Comparison of ENCODE assay signal across 26 mouse cellular contexts in the genomic region with DNA sequence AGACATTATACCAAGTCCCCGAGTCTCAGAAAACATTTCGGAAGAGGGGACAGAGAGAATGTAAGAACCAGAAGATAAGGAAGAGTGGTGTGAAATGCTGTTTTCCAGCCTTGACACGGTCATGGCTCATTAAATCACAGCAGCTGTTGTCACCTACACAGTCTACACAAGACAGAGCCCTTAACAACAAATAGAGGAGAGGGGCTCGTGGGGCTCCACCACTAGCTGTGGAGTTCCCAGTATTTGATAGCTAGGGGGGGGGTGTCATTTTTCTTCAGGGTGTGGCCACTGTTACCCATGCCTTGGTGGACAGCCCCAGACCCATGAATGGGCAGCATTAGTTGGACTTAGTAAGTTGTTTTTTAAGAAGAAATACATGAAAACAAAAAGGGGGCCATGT. TPM values are rescaled to one million over a fixed set of nuclear protein-coding genes. Genes with fewer than 3 reads are reported as not detected.
DNase-seq lines count a peak whose midpoint lies in the region; ATAC-seq lines count a peak whose summit lies in the region.
"Had no signal": no experiment of that assay in that cellular context is flagged by ENCODE, and none has a peak within 500 bp of the region (broad histone marks: within the 10 kb centered on the region; RNA-seq: fewer than 3 reads in every experiment).

No protein-coding gene starts in this region.

- no peaks in the 10 kb centered on the region for H3K27me3 ChIP-seq in forebrain, embryonic 11.5 days (ENCODE audit: control insufficient read depth, insufficient read depth, low read length)
- no peaks in the 10 kb centered on the region for H3K27me3 ChIP-seq in forebrain, embryonic 13.5 days
- no peaks in the 10 kb centered on the region for H3K27me3 ChIP-seq in kidney, embryonic 14.5 days (ENCODE audit: control insufficient read depth, insufficient read depth, low read length)
- H3K27me3 ChIP-seq in limb, embryonic 13.5 days = no peaks in the 10 kb centered on the region
- H3K27me3 ChIP-seq in limb, embryonic 10.5 days (ENCODE audit: low read depth, poor library complexity, severe bottlenecking) = no peaks in the 10 kb centered on the region
- H3K27me3 ChIP-seq: embryonic facial prominence, embryonic 13.5 days; hindbrain, embryonic 13.5 days; intestine, embryonic 15.5 days had no signal

- H3K4me1 ChIP-seq in forebrain, embryonic 11.5 days (replicated peaks; ENCODE audit: control insufficient read depth, insufficient read depth, low read length) = no peaks in the 10 kb centered on the region
- H3K4me1 ChIP-seq in forebrain, embryonic 13.5 days = no peaks in the 10 kb centered on the region
- H3K4me1 ChIP-seq in kidney, embryonic 14.5 days (ENCODE audit: control insufficient read depth, insufficient read depth, low read length) = no peaks in the 10 kb centered on the region
- H3K4me1 ChIP-seq in limb, embryonic 13.5 days = 0 out of 2 replicates have a peak, but pooled peaks cover 3% of the 10 kb centered on the region
- no peaks in the 10 kb centered on the region for H3K4me1 ChIP-seq in limb, embryonic 10.5 days
- H3K4me1 ChIP-seq: embryonic facial prominence, embryonic 13.5 days; hindbrain, embryonic 10.5 days; hindbrain, embryonic 13.5 days; intestine, embryonic 15.5 days had no signal

- WGBS in forebrain, embryonic 11.5 days = 82% methylated on average over 4 of the region's 4 CpGs
- 79% methylated on average over 4 of the region's 4 CpGs for WGBS in forebrain, embryonic 13.5 days
- 27% methylated on average over 4 of the region's 4 CpGs for WGBS in kidney, embryonic 14.5 days
- 60% methylated on average over 4 of the region's 4 CpGs for WGBS in limb, embryonic 13.5 days
- 77% methylated on average over 4 of the region's 4 CpGs for WGBS in limb, embryonic 10.5 days

- H3K4me3 ChIP-seq in forebrain, embryonic 11.5 days (ENCODE audit: low read depth, low read length) = no peak overlapping the region
- no peak overlapping the region for H3K4me3 ChIP-seq in forebrain, embryonic 13.5 days
- no peak overlapping the region for H3K4me3 ChIP-seq in kidney, embryonic 14.5 days (ENCODE audit: low read length)
- H3K4me3 ChIP-seq in limb, embryonic 13.5 days = no peak overlapping the region
- H3K4me3 ChIP-seq in limb, embryonic 10.5 days = no peak overlapping the region
- H3K4me3 ChIP-seq: embryonic facial prominence, embryonic 13.5 days; erythroblast, embryonic 14.5 days; gastrocnemius, adult 2 months; heart, adult 2 months; hindbrain, embryonic 10.5 days; hindbrain, embryonic 13.5 days; intestine, embryonic 15.5 days had no signal

- no peak overlapping the region for H3K4me2 ChIP-seq in forebrain, embryonic 11.5 days (ENCODE audit: low read depth, low read length, severe bottlenecking)
- no peak overlapping the region for H3K4me2 ChIP-seq in forebrain, embryonic 13.5 days
- no peak overlapping the region for H3K4me2 ChIP-seq in kidney, embryonic 14.5 days (replicated peaks; ENCODE audit: low read depth, low read length)
- no peak overlapping the region for H3K4me2 ChIP-seq in limb, embryonic 13.5 days (replicated peaks)
- H3K4me2 ChIP-seq: embryonic facial prominence, embryonic 13.5 days; heart, embryonic 11.5 days; hindbrain, embryonic 13.5 days; intestine, embryonic 15.5 days had no signal

- no peaks in the 10 kb centered on the region for H3K9me3 ChIP-seq in forebrain, embryonic 11.5 days (ENCODE audit: control insufficient read depth, low read length)
- no peaks in the 10 kb centered on the region for H3K9me3 ChIP-seq in forebrain, embryonic 13.5 days (replicated peaks)
- no peaks in the 10 kb centered on the region for H3K9me3 ChIP-seq in kidney, embryonic 14.5 days (ENCODE audit: control insufficient read depth, low read length)
- no peaks in the 10 kb centered on the region for H3K9me3 ChIP-seq in limb, embryonic 13.5 days
- H3K9me3 ChIP-seq in limb, embryonic 10.5 days (replicated peaks) = no peaks in the 10 kb centered on the region
- H3K9me3 ChIP-seq: embryonic facial prominence, embryonic 13.5 days; hindbrain, embryonic 10.5 days; hindbrain, embryonic 13.5 days; intestine, embryonic 15.5 days had no signal

- H3K27ac ChIP-seq in forebrain, embryonic 11.5 days (ENCODE audit: low read depth, low read length) = no peak overlapping the region
- H3K27ac ChIP-seq in forebrain, embryonic 13.5 days = no peak overlapping the region
- no peak overlapping the region for H3K27ac ChIP-seq in kidney, embryonic 14.5 days (ENCODE audit: low read depth, low read length)
- H3K27ac ChIP-seq in limb, embryonic 13.5 days = no peak overlapping the region
- H3K27ac ChIP-seq in limb, embryonic 10.5 days = no peak overlapping the region
- H3K27ac ChIP-seq: embryonic facial prominence, embryonic 13.5 days; gastrocnemius, adult 2 months; heart, adult 2 months; hindbrain, embryonic 10.5 days; hindbrain, embryonic 13.5 days; intestine, embryonic 15.5 days had no signal

- DNase-seq in forebrain, embryonic 11.5 days (ENCODE audit: low spot score) = peak; percentile 29
- no peak for DNase-seq in kidney, adult 8-10 months
- DNase-seq in limb, embryonic 10.5 days (ENCODE audit: low spot score) = no peak
- DNase-seq: adrenal gland, postnatal 10 days; adrenal gland, postnatal 36 days; B cell, adult 2 months; cerebellum, adult 18-20 months; cerebellum, adult 9-10 months; cerebellum, postnatal 14 days; forebrain, postnatal 0 days; gastrocnemius, adult 2 months; gastrocnemius, postnatal 14 days; heart, adult 2 months had no signal

- no peak for ATAC-seq in forebrain, embryonic 11.5 days (replicated peaks; ENCODE audit: low FRiP score)
- no peak for ATAC-seq in forebrain, embryonic 13.5 days
- peak; percentile 75; the same call in 1 of the 2 replicates for ATAC-seq in kidney, embryonic 14.5 days (ENCODE audit: low FRiP score, low TSS enrichment)
- peak; percentile 51; the same call in 1 of the 2 replicates for ATAC-seq in limb, embryonic 13.5 days (ENCODE audit: low FRiP score, low read depth)
- ATAC-seq: forebrain, embryonic 14.5 days; forebrain, postnatal 0 days; hindbrain, embryonic 16.5 days; intestine, embryonic 15.5 days; Patski had no signal

- no peak overlapping the region for H3K9ac ChIP-seq in forebrain, embryonic 11.5 days (ENCODE audit: low read length)
- H3K9ac ChIP-seq in forebrain, embryonic 13.5 days = no peak overlapping the region
- H3K9ac ChIP-seq in kidney, embryonic 14.5 days (ENCODE audit: low read depth, low read length) = no peak overlapping the region
- no peak overlapping the region for H3K9ac ChIP-seq in limb, embryonic 13.5 days
- H3K9ac ChIP-seq: embryonic facial prominence, embryonic 13.5 days; forebrain, postnatal 0 days; hindbrain, embryonic 13.5 days; intestine, embryonic 15.5 days had no signal

- H3K36me3 ChIP-seq in forebrain, embryonic 11.5 days (ENCODE audit: control insufficient read depth, insufficient read depth, low read length) = no peaks in the 10 kb centered on the region
- H3K36me3 ChIP-seq in forebrain, embryonic 13.5 days (ENCODE audit: poor library complexity, severe bottlenecking) = no peaks in the 10 kb centered on the region
- no peaks in the 10 kb centered on the region for H3K36me3 ChIP-seq in kidney, embryonic 14.5 days (ENCODE audit: control insufficient read depth, insufficient read depth, low read length)
- H3K36me3 ChIP-seq in limb, embryonic 13.5 days = no peaks in the 10 kb centered on the region
- no peaks in the 10 kb centered on the region for H3K36me3 ChIP-seq in limb, embryonic 10.5 days
- H3K36me3 ChIP-seq: embryonic facial prominence, embryonic 13.5 days; G1E; hindbrain, embryonic 10.5 days; intestine, embryonic 15.5 days had no signal

RNA-seq across cellular contexts. Expression of gene Bfsp1, which starts 50.7 kb away (rescaled TPM):
- polyA plus RNA-seq in forebrain, embryonic 11.5 days (2014; fragmentation: Nextera tagmentation; extraction: Ambion mirVana) = 0.44 and 1.7 TPM in 2 replicates
- 0.53 and 0.57 TPM in 2 replicates for polyA plus RNA-seq in forebrain, embryonic 13.5 days (2015; fragmentation: Nextera tagmentation; extraction: Ambion mirVana)
- 1.0 and 1.7 TPM in 2 replicates for polyA plus RNA-seq in kidney, embryonic 14.5 days (2014; fragmentation: Nextera tagmentation; extraction: Ambion mirVana)
- polyA plus RNA-seq in limb, embryonic 13.5 days (2015; fragmentation: Nextera tagmentation; extraction: Ambion mirVana) = 2.4 and 2.6 TPM in 2 replicates
- polyA plus RNA-seq in limb, embryonic 10.5 days (2016; fragmentation: Nextera tagmentation; extraction: Ambion mirVana) = 0.95 and 1.1 TPM in 2 replicates
- polyA plus RNA-seq: erythroblast, embryonic 14.5 days; G1E had no signal

Comparison
In these comparisons a context has a peak if more than half of its experiments do, and no peak if none do; other contexts are left out.
1. ATAC-seq: peak in kidney, embryonic 14.5 days (single experiment) and limb, embryonic 13.5 days (single experiment); none in forebrain, embryonic 11.5 days (single experiment) and forebrain, embryonic 13.5 days (single experiment).